Mouse (Mus musculus): ENCODE measurements around the gene Naaladl1. TPM values are rescaled to one million over a fixed set of nuclear protein-coding genes. Genes with fewer than 3 reads are reported as not detected.
"Not testable (repeated sequence)": the region's sequence is repeated elsewhere in the genome, so short reads cannot be mapped to it uniquely, and the experiment has no call there.

Naaladl1 gene
- total RNA-seq, 2 experiments from 2014 or later: 0.32 to 0.38 TPM

- peak; percentile 92 to 93 for DNase-seq (ENCODE audit: low spot score in 2 of 2)
Measured at GRCm38 (mm10) chr19:6127760-6128341, 22.3 kb downstream of the Naaladl1 start, which contains the start of gene Snx15. Gene Snx15, minus strand, starts transcription at chr19:6128304.

GRCm38 (mm10) chr19:6130414-6131128 lies 25.0 kb downstream of the Naaladl1 start:
- DNase-seq (ENCODE audit: low spot score in 2 of 2): not testable (repeated sequence)

- no peak for DNase-seq (ENCODE audit: low spot score in 2 of 2)
Measured at GRCm38 (mm10) chr19:6132171-6132827, 26.7 kb downstream of the Naaladl1 start.

- DNase-seq (ENCODE audit: low spot score in 2 of 2): not testable (repeated sequence)
Measured at GRCm38 (mm10) chr19:6133197-6133596, 27.6 kb downstream of the Naaladl1 start.

GRCm38 (mm10) chr19:6136397-6136796 lies 30.8 kb downstream of the Naaladl1 start:
- no peak for DNase-seq (ENCODE audit: low spot score in 2 of 2)

- DNase-seq (ENCODE audit: low spot score in 2 of 2): no peak
Measured at GRCm38 (mm10) chr19:6139701-6140100, 34.1 kb downstream of the Naaladl1 start.

GRCm38 (mm10) chr19:6140374-6140677 lies 34.7 kb downstream of the Naaladl1 start:
- no peak for DNase-seq (ENCODE audit: low spot score in 2 of 2)

- peak; percentile 94 to 95 for DNase-seq (ENCODE audit: low spot score in 2 of 2)
Measured at GRCm38 (mm10) chr19:6140678-6141393, 35.3 kb downstream of the Naaladl1 start, which contains the start of gene Batf2. Gene Batf2, plus strand, starts transcription at chr19:6140983.

- peak; percentile 82 to 85 for DNase-seq (ENCODE audit: low spot score in 2 of 2)
Measured at GRCm38 (mm10) chr19:6141394-6141749, 35.8 kb downstream of the Naaladl1 start, which contains the start of gene Arl2. Gene Arl2, minus strand, starts transcription at chr19:6141548.

GRCm38 (mm10) chr19:6144842-6145241 lies 39.3 kb downstream of the Naaladl1 start:
- DNase-seq (ENCODE audit: low spot score in 2 of 2): no peak

- DNase-seq (ENCODE audit: low spot score in 2 of 2): no peak
Measured at GRCm38 (mm10) chr19:6155174-6155573, 49.6 kb downstream of the Naaladl1 start.

- DNase-seq (ENCODE audit: low spot score in 2 of 2): no peak
Measured at GRCm38 (mm10) chr19:6156372-6156771, 50.8 kb downstream of the Naaladl1 start.

GRCm38 (mm10) chr19:6157220-6157619 lies 51.6 kb downstream of the Naaladl1 start:
- DNase-seq (ENCODE audit: low spot score in 2 of 2): no peak

- no peak for DNase-seq (ENCODE audit: low spot score in 2 of 2)
Measured at GRCm38 (mm10) chr19:6163872-6164547, 58.4 kb downstream of the Naaladl1 start.

Other genes starting within 250 kb of the Naaladl1 start
- gene Frmd8, start 230.5 kb upstream of the Naaladl1 start, total RNA-seq (2021): 10 to 100 TPM; 10.7 to 14.8 TPM
- gene Slc25a45, start 228.0 kb upstream of the Naaladl1 start, total RNA-seq (2021): 1 to 10 TPM; 2.1 to 3.6 TPM
- gene Tigd3, start 211.6 kb upstream of the Naaladl1 start, total RNA-seq (2021): 1 to 10 TPM; 4.4 to 5.5 TPM
- gene Dpf2, start 192.8 kb upstream of the Naaladl1 start, total RNA-seq (2021): 10 to 100 TPM; 76.0 to 79.9 TPM
- 1 to 10 TPM; 5.2 to 5.7 TPM for gene Cdc42ep2, start 181.0 kb upstream of the Naaladl1 start, total RNA-seq (2021)
- gene Pola2, start 141.6 kb upstream of the Naaladl1 start, total RNA-seq (2021): 10 to 100 TPM in 1 of 2 experiments, 1 to 10 TPM in 1; 10.0 to 10.1 TPM
- gene Slc22a20, start 119.6 kb upstream of the Naaladl1 start, total RNA-seq (2021): not detected
- gene Capn1, start 89.9 kb upstream of the Naaladl1 start, total RNA-seq (2021): 10 to 100 TPM; 17.7 to 19.1 TPM
- 10 to 100 TPM; 40.6 to 41.2 TPM for gene Syvn1, start 59.2 kb upstream of the Naaladl1 start, total RNA-seq (2021)
- 10 to 100 TPM; 40.3 to 42.4 TPM for gene Mrpl49, start 48.0 kb upstream of the Naaladl1 start, total RNA-seq (2021)
- 100 to 1,000 TPM; 656 to 785 TPM for gene Fau, start 47.9 kb upstream of the Naaladl1 start, total RNA-seq (2021)
- 10 to 100 TPM; 37.3 to 41.2 TPM for gene Znhit2, start 44.6 kb upstream of the Naaladl1 start, total RNA-seq (2021)
- gene Tm7sf2, start 37.4 kb upstream of the Naaladl1 start, total RNA-seq (2021): 10 to 100 TPM; 60.0 to 70.8 TPM
- gene Vps51, start 28.6 kb upstream of the Naaladl1 start, total RNA-seq (2021): 10 to 100 TPM; 82.0 to 92.0 TPM
- gene Tmem262, start 25.7 kb upstream of the Naaladl1 start, total RNA-seq (2021): not detected
- gene Gm28374, start 23.5 kb upstream of the Naaladl1 start, total RNA-seq (2021): under 1 TPM; 0.56 to 0.85 TPM
- 10 to 100 TPM; 36.8 to 37.6 TPM for gene Zfpl1, start 20.8 kb upstream of the Naaladl1 start, total RNA-seq (2021)
- 1 to 10 TPM; 1.1 to 1.3 TPM for gene Cdca5, start 20.8 kb upstream of the Naaladl1 start, total RNA-seq (2021)
- gene AC131692.1, start 11.4 kb upstream of the Naaladl1 start, total RNA-seq (2021): under 1 TPM in 1 of 2 experiments, not detected in 1; 0.80 TPM
- 10 to 100 TPM; 18.8 to 21.6 TPM for gene Sac3d1, start 12.9 kb downstream of the Naaladl1 start, total RNA-seq (2021)
- gene Snx15, start 22.5 kb downstream of the Naaladl1 start, total RNA-seq (2021): 10 to 100 TPM; 35.0 to 35.4 TPM
- under 1 TPM in 1 of 2 experiments, not detected in 1; 0.59 TPM for gene Batf2, start 35.2 kb downstream of the Naaladl1 start, total RNA-seq (2021)
- gene Arl2, start 35.8 kb downstream of the Naaladl1 start, total RNA-seq (2021): 10 to 100 TPM; 53.0 to 60.2 TPM
- not detected for gene Majin, start 78.6 kb downstream of the Naaladl1 start, total RNA-seq (2021)
- gene Gpha2, start 120.6 kb downstream of the Naaladl1 start, total RNA-seq (2021): not detected
- 100 to 1,000 TPM; 187 to 188 TPM for gene Ppp2r5b, start 130.1 kb downstream of the Naaladl1 start, total RNA-seq (2021)
- gene Atg2a, start 135.9 kb downstream of the Naaladl1 start, total RNA-seq (2021): 10 to 100 TPM; 31.3 to 31.6 TPM
- gene Ehd1, start 170.9 kb downstream of the Naaladl1 start, total RNA-seq (2021): 10 to 100 TPM; 75.1 to 82.7 TPM
- gene Cdc42bpg, start 200.7 kb downstream of the Naaladl1 start, total RNA-seq (2021): 1 to 10 TPM; 5.0 TPM
- gene Men1, start 229.2 kb downstream of the Naaladl1 start, total RNA-seq (2021): 10 to 100 TPM; 72.0 to 73.6 TPM
- 10 to 100 TPM; 79.3 to 86.2 TPM for gene Map4k2, start 235.4 kb downstream of the Naaladl1 start, total RNA-seq (2021)

All from layer of hippocampus, postnatal 10 days (tissue).